Mouse (Mus musculus) bone marrow macrophage, adult 2 months (primary cell): ENCODE results near the gene Mapk7. TPM values are rescaled to one million over a fixed set of nuclear protein-coding genes. Genes with fewer than 3 reads are reported as not detected.

Experiments used
- H3K27ac ChIP-seq: 2 replicates; pipeline ENCODE4 v1.5.1; 2012; ENCODE audit warnings: low read depth, low read length; ENCODE audit not compliant: insufficient read depth
- H3K4me1 ChIP-seq: 2 replicates; pipeline ENCODE4 v1.6.1; 2012; ENCODE audit warnings: low read length; ENCODE audit not compliant: control insufficient read depth, insufficient read depth
- H3K4me3 ChIP-seq: 2 replicates; pipeline ENCODE4 v1.5.1; 2012; ENCODE audit warnings: mild to moderate bottlenecking, low read length, moderate library complexity; ENCODE audit not compliant: insufficient read depth
- CTCF ChIP-seq: IDR thresholded peaks from 2 replicates; pipeline ENCODE4 v1.5.1; 2012; ENCODE audit warnings: low read depth, mild to moderate bottlenecking, low read length, moderate library complexity
- POLR2A ChIP-seq: IDR thresholded peaks from 2 replicates; pipeline ENCODE4 v1.6.1; 2012; ENCODE audit warnings: mild to moderate bottlenecking, low read depth, low read length, borderline replicate concordance
- polyA plus RNA-seq: library from polyadenylated mRNA; stranded (reverse); fragments of >200 nt; gene quantifications from 2 replicates; pipeline ENCODE4 v1.2.4, GENCODE M21; 2012; ENCODE audit not compliant: missing spikeins, insufficient read depth, insufficient read length

Gene Mapk7
- polyA plus RNA-seq, 1 experiment: 25.9 TPM

DNA sequence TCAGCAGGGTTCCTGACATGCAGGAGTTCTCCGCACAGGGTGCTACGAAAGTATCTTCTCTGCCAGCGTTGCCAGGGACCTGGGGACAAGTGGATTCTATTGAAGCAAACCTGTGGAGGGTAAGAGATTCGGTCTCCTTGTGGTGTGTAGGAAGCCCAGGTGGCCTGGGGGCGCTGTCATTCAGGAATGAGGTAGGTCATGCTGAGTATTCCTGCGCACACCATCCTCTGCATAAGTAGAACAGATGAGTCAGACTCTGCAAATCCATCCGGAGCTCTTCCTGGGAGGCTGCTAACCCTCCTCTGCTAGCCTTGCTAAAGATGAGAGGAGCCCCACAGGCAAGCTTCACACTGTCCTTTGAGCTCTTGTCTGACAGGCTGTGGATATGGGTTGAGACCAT lies 52.5 kb downstream of the Mapk7 start:
- TF ChIP-seq CTCF: no peak
- no peak for TF ChIP-seq POLR2A
- no peak overlapping the region for H3K4me3 ChIP-seq

DNA sequence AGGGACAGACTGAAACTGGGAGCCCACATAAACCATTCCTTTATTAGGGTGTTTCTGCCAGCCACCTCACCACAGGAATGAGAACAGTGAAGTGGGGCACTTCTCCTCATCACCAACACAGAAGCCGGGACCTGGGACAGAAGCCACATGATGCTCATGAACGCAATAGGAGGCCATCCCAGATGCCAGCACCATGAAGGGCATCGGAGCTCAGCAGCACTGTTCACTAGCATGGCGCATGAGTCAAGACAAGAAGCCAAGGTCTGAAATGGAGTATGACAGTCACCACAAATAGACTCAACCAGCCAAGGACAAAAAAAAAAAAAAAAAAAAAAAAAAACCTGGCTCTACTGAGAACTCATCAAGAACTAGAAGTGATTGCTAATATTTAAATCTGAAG lies 53.8 kb downstream of the Mapk7 start:
- no peak for TF ChIP-seq CTCF
- TF ChIP-seq POLR2A: no peak
- Histone ChIP-seq H3K4me1 (0 out of 2 replicates have a peak, but pooled peaks cover 3% of the 10 kb centered on the region), H3K4me3 (no peak overlapping the region)

More for the DNA sequence above, 52.5 kb downstream of the Mapk7 start:
- Histone ChIP-seq H3K4me1 (0 out of 2 replicates have a peak, but pooled peaks cover 3% of the 10 kb centered on the region), H3K27ac (no peak overlapping the region)

DNA sequence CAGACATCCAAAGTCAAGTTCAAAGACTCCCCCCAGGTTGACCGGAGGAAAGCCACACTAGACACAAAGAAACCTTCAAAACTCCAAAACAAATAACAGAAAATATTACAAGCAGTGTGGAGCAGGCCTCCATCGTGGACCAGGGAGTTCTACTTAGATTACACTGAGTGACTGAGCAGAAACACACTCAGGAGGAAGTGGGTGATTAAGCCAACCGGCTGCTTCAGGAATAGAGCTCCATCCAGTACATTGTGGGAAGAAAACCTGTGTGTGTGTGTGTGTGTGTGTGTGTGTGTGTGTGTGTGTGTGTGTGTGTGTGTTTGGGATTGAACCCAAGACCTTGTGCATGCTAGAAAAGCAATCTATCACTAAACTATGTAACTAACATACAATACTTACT lies 55.0 kb downstream of the Mapk7 start:
- TF ChIP-seq POLR2A (no peak), CTCF (no peak)
- 0 out of 2 replicates have a peak, but pooled peaks cover 3% of the 10 kb centered on the region for H3K4me1 ChIP-seq
- H3K4me3 ChIP-seq: no peak overlapping the region
- H3K27ac ChIP-seq: no peak overlapping the region

More for the DNA sequence above, 53.8 kb downstream of the Mapk7 start:
- no peak overlapping the region for H3K27ac ChIP-seq

Other genes with a start within 250 kb of the Mapk7 start
- 57.6 and 59.0 TPM in 2 replicates for gene Aldh3a2, start 226.9 kb downstream of the Mapk7 start, polyA plus RNA-seq
- gene Slc47a2, start 151.5 kb downstream of the Mapk7 start, polyA plus RNA-seq: not detected in 2 replicates
- gene Slc47a1, start 116.1 kb downstream of the Mapk7 start, polyA plus RNA-seq: not detected in 2 replicates
- gene Rnf112, start 40.3 kb downstream of the Mapk7 start, polyA plus RNA-seq: not detected in 2 replicates
- gene Mfap4, start 9.0 kb downstream of the Mapk7 start, polyA plus RNA-seq: not detected in 2 replicates
- gene B9d1, start 10.7 kb upstream of the Mapk7 start, polyA plus RNA-seq: 2.8 TPM in 1 of 2 replicates, not detected in the other
- 3.1 and 3.2 TPM in 2 replicates for gene Epn2, start 85.3 kb upstream of the Mapk7 start, polyA plus RNA-seq
- gene Grap, start 158.9 kb upstream of the Mapk7 start, polyA plus RNA-seq: 3.1 and 4.0 TPM in 2 replicates
- gene Fam83g, start 189.7 kb upstream of the Mapk7 start, polyA plus RNA-seq: not detected in 2 replicates
- gene Slc5a10, start 226.4 kb upstream of the Mapk7 start, polyA plus RNA-seq: not detected in 2 replicates